16 mouse cellular contexts compared by ENCODE assay signal in the genomic region with DNA sequence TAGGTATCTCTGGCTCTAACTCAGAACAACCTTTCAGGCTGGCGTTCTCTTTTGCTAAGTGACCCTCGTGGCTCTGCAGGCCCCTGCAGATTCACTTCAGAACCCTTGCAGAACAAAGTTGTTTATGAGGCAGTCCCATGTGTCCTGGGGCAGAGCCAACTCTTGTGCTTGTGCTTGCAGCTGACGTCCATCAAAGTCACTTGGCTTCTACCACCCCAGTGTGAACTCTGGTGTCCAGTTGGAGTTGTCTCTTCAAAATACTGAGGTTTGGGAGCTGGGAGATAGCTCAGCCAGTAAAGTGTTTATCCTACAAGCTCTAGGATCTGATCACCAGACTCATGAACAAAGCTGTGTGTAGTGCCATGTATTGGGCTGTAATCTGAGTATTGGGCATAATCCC. TPM values are rescaled to one million over a fixed set of nuclear protein-coding genes. Genes with fewer than 3 reads are reported as not detected.
DNase-seq lines count a peak whose midpoint lies in the region; TF ChIP-seq lines count a peak whose summit lies in the region.
"Had no signal": no experiment of that assay in that cellular context is flagged by ENCODE, and none has a peak within 500 bp of the region (broad histone marks: within the 10 kb centered on the region; RNA-seq: fewer than 3 reads in every experiment).

No protein-coding gene starts in this region.

- no peak overlapping the region for H3K27ac ChIP-seq in gastrocnemius, adult 2 months
- H3K27ac ChIP-seq: embryonic facial prominence, embryonic 12.5 days; hindbrain, embryonic 14.5 days; limb, embryonic 12.5 days; midbrain, embryonic 12.5 days had no signal

- no peak for TF ChIP-seq CTCF in gastrocnemius, adult 2 months (IDR thresholded peaks at IDR 0.05)

- intact Hi-C loops in gastrocnemius, postnatal 14 days (cut with DNase I; ENCODE audit: low total_unique reads), result no loop called here
- intact Hi-C loops in gastrocnemius, adult 2 months (cut with DNase I), result no loop called here
- intact Hi-C loops in left cerebral cortex, postnatal 4 days (cut with DNase I), result no loop called here
- intact Hi-C loops in left cerebral cortex, postnatal 14 days (cut with DNase I), result no loop called here

- H3K4me3 ChIP-seq in gastrocnemius, adult 2 months, result no peak overlapping the region
- H3K4me3 ChIP-seq: embryonic facial prominence, embryonic 12.5 days; limb, embryonic 12.5 days; midbrain, embryonic 12.5 days had no signal

- peak; percentile 23 for DNase-seq in gastrocnemius, postnatal 14 days
- no peak for DNase-seq in gastrocnemius, adult 2 months
- DNase-seq in left cerebral cortex, postnatal 4 days, result peak; percentile 36
- no peak for DNase-seq in left cerebral cortex, postnatal 14 days (ENCODE audit: low spot score in 2 of 2)
- DNase-seq in lung, adult 18-20 months, result peak; percentile 51 to 57
- peak; percentile 64 to 87 for DNase-seq in lung, postnatal 4 days
- DNase-seq in testis, postnatal 14 days (ENCODE audit: low spot score), result no peak
- DNase-seq in spleen, postnatal 36 days (ENCODE audit: low spot score in 2 of 2), result no peak
- DNase-seq: adrenal gland, adult 8-10 months; cerebellum, adult 9-11 months; layer of hippocampus, postnatal 36 days; liver, postnatal 0 days had no signal

RNA-seq across cellular contexts. Expression of a gene that starts 37.6 kb away (rescaled TPM):
- 1 to 10 TPM in 1 of 2 experiments, under 1 TPM in 1; 0.95 to 1.1 TPM for total RNA-seq in gastrocnemius, postnatal 14 days (2021)
- total RNA-seq in gastrocnemius, adult 2 months (2021), result under 1 TPM; 0.08 to 0.13 TPM
- 1 to 10 TPM; 1.5 to 2.0 TPM for total RNA-seq in left cerebral cortex, postnatal 4 days (2021)
- total RNA-seq in left cerebral cortex, postnatal 14 days (2021), result 1 to 10 TPM; 4.8 to 6.4 TPM

Comparison
In these comparisons a context has a peak if more than half of its experiments do, and no peak if none do; other contexts are left out.
1. DNase-seq: peak in gastrocnemius, postnatal 14 days (single experiment), left cerebral cortex, postnatal 4 days (single experiment), lung, adult 18-20 months (2 of 2) and lung, postnatal 4 days (2 of 2); none in gastrocnemius, adult 2 months (single experiment), left cerebral cortex, postnatal 14 days (0 of 2), testis, postnatal 14 days (single experiment) and spleen, postnatal 36 days (0 of 2).